Mouse (Mus musculus) spleen, adult 2 months (tissue): ENCODE results near the gene Maml3.

Experiments
- CTCF ChIP-seq: fragments of 200-500 bp; IDR thresholded peaks from 2 replicates; pipeline ENCODE4 v1.5.1; 2011; ENCODE audit warnings: mild to moderate bottlenecking, inconsistent platforms; ENCODE audit not compliant: insufficient read depth, insufficient read length, insufficient replicate concordance; ENCODE audit errors: extremely low read depth
- POLR2A ChIP-seq: fragments of 200-500 bp; IDR thresholded peaks from 2 replicates; pipeline ENCODE4 v1.6.1; 2011; ENCODE audit warnings: low read depth, low read length, inconsistent platforms

DNA sequence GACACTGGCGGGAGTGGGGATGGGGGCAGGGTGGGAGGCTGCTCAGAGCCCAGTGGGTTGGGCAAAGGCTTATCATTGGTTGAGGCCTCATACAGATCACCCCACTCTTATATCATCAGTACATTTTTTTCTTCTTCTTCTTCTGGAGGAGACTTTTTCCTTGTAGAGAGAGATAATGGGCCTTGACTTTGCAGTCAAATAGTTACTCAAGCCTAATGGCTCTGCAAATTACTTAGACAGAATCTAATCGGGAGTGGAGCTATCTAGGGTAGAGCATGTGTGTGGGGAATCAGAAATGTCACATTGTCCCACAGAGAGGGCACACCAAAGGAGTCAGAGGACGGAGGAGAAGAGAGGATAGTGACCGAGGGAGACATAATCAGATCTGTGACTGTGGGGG, 290.8 kb downstream of the Maml3 start:
- TF ChIP-seq CTCF (no peak), POLR2A (no peak)
